Mouse (Mus musculus) brain, adult 2 months (tissue): ENCODE data around the gene Fam169b.

ENCODE experiments used
- DNase-seq: peaks from one replicate; pipeline ENCODE4 v3.0.0; 2011; ENCODE audit warnings: low read depth, low spot score

The Fam169b gene

GRCm38 (mm10) chr7:68318979-68319378 is 45.3 kb downstream of the Fam169b start:
- DNase-seq, result no peak

- DNase-seq, result peak; percentile 25
Measured at GRCm38 (mm10) chr7:68320078-68320810, 46.6 kb downstream of the Fam169b start.

- no peak for DNase-seq
Measured at GRCm38 (mm10) chr7:68323051-68323450, 49.4 kb downstream of the Fam169b start.

- DNase-seq, result no peak
Measured at GRCm38 (mm10) chr7:68326190-68326722, 52.6 kb downstream of the Fam169b start.

- no peak for DNase-seq
Measured at GRCm38 (mm10) chr7:68329000-68329399, 55.4 kb downstream of the Fam169b start.

- DNase-seq, result peak; percentile 20
Measured at GRCm38 (mm10) chr7:68332799-68333198, 59.2 kb downstream of the Fam169b start.

- no peak for DNase-seq
Measured at GRCm38 (mm10) chr7:68337080-68337781, 63.6 kb downstream of the Fam169b start.

- peak; percentile 53 for DNase-seq
Measured at GRCm38 (mm10) chr7:68338680-68339079, 65.0 kb downstream of the Fam169b start.

- DNase-seq, result no peak
Measured at GRCm38 (mm10) chr7:68344561-68344960, 70.9 kb downstream of the Fam169b start.

GRCm38 (mm10) chr7:68345963-68346362 is 72.3 kb downstream of the Fam169b start:
- DNase-seq, result no peak

- no peak for DNase-seq
Measured at GRCm38 (mm10) chr7:68355325-68356076, 81.9 kb downstream of the Fam169b start.

- peak; percentile 84 for DNase-seq
Measured at GRCm38 (mm10) chr7:68357407-68357806, 83.8 kb downstream of the Fam169b start.

GRCm38 (mm10) chr7:68362609-68363008 is 89.0 kb downstream of the Fam169b start:
- DNase-seq, result no peak

GRCm38 (mm10) chr7:68365711-68366110 is 92.1 kb downstream of the Fam169b start:
- peak; percentile 43 for DNase-seq

- no peak for DNase-seq
Measured at GRCm38 (mm10) chr7:68368948-68369347, 95.3 kb downstream of the Fam169b start.

GRCm38 (mm10) chr7:68369694-68370093 is 96.1 kb downstream of the Fam169b start:
- peak; percentile 78 for DNase-seq

GRCm38 (mm10) chr7:68374109-68374857 is 100.6 kb downstream of the Fam169b start:
- peak; percentile 88 for DNase-seq

- no peak for DNase-seq
Measured at GRCm38 (mm10) chr7:68382187-68382586, 108.5 kb downstream of the Fam169b start.

- no peak for DNase-seq
Measured at GRCm38 (mm10) chr7:68386767-68387166, 113.1 kb downstream of the Fam169b start.

- DNase-seq, result no peak
Measured at GRCm38 (mm10) chr7:68395707-68396333, 122.2 kb downstream of the Fam169b start.

- peak; percentile 60 for DNase-seq
Measured at GRCm38 (mm10) chr7:68400516-68400915, 126.9 kb downstream of the Fam169b start.
